ENCODE assay signal across 9 mouse cellular contexts in the genomic region with DNA sequence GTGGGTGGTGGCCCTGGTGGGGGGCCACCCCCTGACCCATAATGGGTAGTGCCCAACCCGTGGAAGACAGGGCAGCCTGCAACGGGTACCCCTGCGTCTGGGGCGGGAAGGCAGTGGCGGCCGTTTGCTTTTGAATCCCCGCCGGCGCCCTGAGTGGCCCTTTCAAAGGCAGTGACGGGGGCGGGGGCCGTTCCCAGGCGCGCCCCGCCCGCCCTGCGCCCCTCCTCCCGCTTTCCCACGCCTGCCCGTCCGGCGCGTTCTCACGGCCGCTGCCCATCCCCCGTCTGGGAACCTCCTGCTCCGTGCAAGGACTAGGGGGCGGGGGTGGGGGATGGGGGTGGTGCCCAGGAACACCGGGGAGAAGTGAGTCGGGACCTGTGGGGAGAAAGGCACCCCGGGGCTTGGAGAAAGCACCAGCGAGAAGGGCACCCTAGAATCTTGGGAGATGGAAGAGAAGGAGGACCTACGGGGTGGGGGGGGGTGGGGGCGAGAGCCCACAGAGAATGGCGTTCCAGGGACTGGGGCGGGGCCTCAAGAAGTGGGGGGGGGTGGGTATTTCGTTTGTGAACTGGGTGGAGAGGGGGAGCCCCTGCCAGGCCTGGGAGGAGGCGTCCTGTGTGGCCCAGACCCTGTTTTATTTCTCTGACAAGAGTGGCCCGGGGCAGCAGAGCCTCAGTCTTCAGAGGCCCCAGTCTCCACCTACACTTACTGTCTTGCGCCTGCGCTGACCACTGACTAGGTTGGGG. TPM values are rescaled to one million over a fixed set of nuclear protein-coding genes. Genes with fewer than 3 reads are reported as not detected.
A peak's percentile ranks its signal among the peaks of the same experiment; 100 is the strongest.
DNase-seq lines count a peak whose midpoint lies in the region; ATAC-seq and TF ChIP-seq lines count a peak whose summit lies in the region.
"Had no signal": no experiment of that assay in that cellular context is flagged by ENCODE, and none has a peak within 500 bp of the region (broad histone marks: within the 10 kb centered on the region; RNA-seq: fewer than 3 reads in every experiment).

No protein-coding gene starts in this region.

- peak overlapping the region; percentile 55 for H3K4me3 ChIP-seq in layer of hippocampus, adult 2 months
- H3K4me3 ChIP-seq in brown adipose tissue, adult 24 weeks (ENCODE audit: insufficient read depth, low read depth, low read length) = peak overlapping the region; percentile 49
- peak overlapping the region; percentile 55 for H3K4me3 ChIP-seq in heart, embryonic 11.5 days (ENCODE audit: low read depth, low read length)
- peak overlapping the region; percentile 47 for H3K4me3 ChIP-seq in kidney, postnatal 0 days (replicated peaks; ENCODE audit: low read depth, low read length)

- DNase-seq in layer of hippocampus, adult 2 months (ENCODE audit: low spot score in 2 of 2) = peak in 1 of 2 experiments; percentile 40
- DNase-seq in layer of hippocampus, postnatal 25 days (ENCODE audit: extremely low spot score in 1 of 2, low spot score in 1 of 2) = no peak
- peak; percentile 78 for DNase-seq in kidney, postnatal 0 days (ENCODE audit: low spot score)
- DNase-seq in lung, postnatal 14 days = peak; percentile 80
- peak; percentile 40 for DNase-seq in right cerebral cortex, postnatal 25 days
- DNase-seq in cerebellum, adult 9-10 months = no peak

- no peaks in the 10 kb centered on the region for H3K9me3 ChIP-seq in heart, embryonic 11.5 days (replicated peaks; ENCODE audit: control insufficient read depth, low read length)
- H3K9me3 ChIP-seq in kidney, postnatal 0 days (replicated peaks; ENCODE audit: low read length) = no peaks in the 10 kb centered on the region

- H3K27me3 ChIP-seq in heart, embryonic 11.5 days (ENCODE audit: control insufficient read depth, insufficient read depth, low read length) = no peaks in the 10 kb centered on the region
- H3K27me3 ChIP-seq in kidney, postnatal 0 days (ENCODE audit: insufficient read depth, low read length) = no peaks in the 10 kb centered on the region

- H3K4me1 ChIP-seq in brown adipose tissue, adult 24 weeks (ENCODE audit: control insufficient read depth, insufficient read depth, insufficient read length, low read length) = peaks cover 45% of the 10 kb centered on the region
- H3K4me1 ChIP-seq in heart, embryonic 11.5 days (ENCODE audit: control insufficient read depth, insufficient read depth, low read length) = peaks cover 22% of the 10 kb centered on the region
- peaks cover 31% of the 10 kb centered on the region for H3K4me1 ChIP-seq in kidney, postnatal 0 days (replicated peaks; ENCODE audit: insufficient read depth, low read length)

- peak overlapping the region; percentile 83 for H3K27ac ChIP-seq in layer of hippocampus, adult 2 months
- H3K27ac ChIP-seq in brown adipose tissue, adult 24 weeks (replicated peaks; ENCODE audit: low read depth, low read length) = peak overlapping the region; percentile 56
- H3K27ac ChIP-seq in heart, embryonic 11.5 days (ENCODE audit: low read depth, low read length) = peak overlapping the region; percentile 81
- peak overlapping the region; percentile 83 for H3K27ac ChIP-seq in kidney, postnatal 0 days

- H3K9ac ChIP-seq in heart, embryonic 11.5 days (ENCODE audit: low read depth, low read length) = peak overlapping the region; percentile 77
- H3K9ac ChIP-seq in kidney, postnatal 0 days (ENCODE audit: low read depth, low read length) = peak overlapping the region; percentile 62

- no peaks in the 10 kb centered on the region for H3K36me3 ChIP-seq in heart, embryonic 11.5 days (ENCODE audit: control insufficient read depth, insufficient read depth, low read length)
- no peaks in the 10 kb centered on the region for H3K36me3 ChIP-seq in kidney, postnatal 0 days (ENCODE audit: insufficient read depth, low read length)

- peak overlapping the region; percentile 82 for H3K4me2 ChIP-seq in heart, embryonic 11.5 days
- H3K4me2 ChIP-seq in kidney, postnatal 0 days (ENCODE audit: low read length) = peak overlapping the region; percentile 95

- under 1% methylated on average over 27 of the region's 41 CpGs for WGBS in heart, embryonic 11.5 days (ENCODE audit: insufficient replicate concordance)
- under 1% methylated on average over 39 of the region's 41 CpGs for WGBS in kidney, postnatal 0 days

- peak; percentile 76 for ATAC-seq in heart, embryonic 11.5 days (replicated peaks; ENCODE audit: insufficient number of reproducible peaks, low FRiP score, low TSS enrichment)
- peak; percentile 52 for ATAC-seq in kidney, postnatal 0 days (replicated peaks; ENCODE audit: low FRiP score, low read depth)

- no peak for TF ChIP-seq CTCF in layer of hippocampus, adult 2 months (conservative IDR thresholded peaks at IDR 0.05)
- no peak for TF ChIP-seq CTCF in kidney, postnatal 0 days (IDR thresholded peaks at IDR 0.05; ENCODE audit: low read depth)

RNA-seq across cellular contexts. Expression of a gene that starts 12.5 kb away (rescaled TPM):
- 10 to 100 TPM; 21.3 to 21.9 TPM for total RNA-seq in layer of hippocampus, adult 2 months (2021)
- total RNA-seq in layer of hippocampus, postnatal 25 days (2021) = 10 to 100 TPM; 27.5 to 35.7 TPM
- 6.4 and 7.1 TPM in 2 replicates for polyA plus RNA-seq in brown adipose tissue, adult 24 weeks (2012; ENCODE audit: insufficient read depth, insufficient read length, missing spikeins)
- polyA plus RNA-seq in heart, embryonic 11.5 days (2014; fragmentation: Nextera tagmentation; extraction: Ambion mirVana) = 4.5 and 4.8 TPM in 2 replicates
- polyA plus RNA-seq in kidney, postnatal 0 days (2015; fragmentation: Nextera tagmentation; extraction: Ambion mirVana) = 19.9 and 21.6 TPM in 2 replicates

RNA-seq across cellular contexts. Expression of a gene that starts 28.6 kb away (rescaled TPM):
- 1 to 10 TPM; 2.2 to 3.0 TPM for total RNA-seq in layer of hippocampus, adult 2 months (2021)
- total RNA-seq in layer of hippocampus, postnatal 25 days (2021) = 1 to 10 TPM; 1.5 TPM
- 1.8 and 6.0 TPM in 2 replicates for polyA plus RNA-seq in brown adipose tissue, adult 24 weeks (2012; ENCODE audit: insufficient read depth, insufficient read length, missing spikeins)
- 5.9 and 8.3 TPM in 2 replicates for polyA plus RNA-seq in heart, embryonic 11.5 days (2014; fragmentation: Nextera tagmentation; extraction: Ambion mirVana)
- polyA plus RNA-seq in kidney, postnatal 0 days (2015; fragmentation: Nextera tagmentation; extraction: Ambion mirVana) = 10.8 and 12.0 TPM in 2 replicates

RNA-seq across cellular contexts. Expression of a gene that starts 43.2 kb away (rescaled TPM):
- 10 to 100 TPM; 57.0 to 58.5 TPM for total RNA-seq in layer of hippocampus, adult 2 months (2021)
- total RNA-seq in layer of hippocampus, postnatal 25 days (2021) = 10 to 100 TPM; 55.8 to 58.9 TPM
- polyA plus RNA-seq in brown adipose tissue, adult 24 weeks (2012; ENCODE audit: insufficient read depth, insufficient read length, missing spikeins) = 15.4 and 19.0 TPM in 2 replicates
- polyA plus RNA-seq in heart, embryonic 11.5 days (2014; fragmentation: Nextera tagmentation; extraction: Ambion mirVana) = 62.9 and 69.0 TPM in 2 replicates
- polyA plus RNA-seq in kidney, postnatal 0 days (2015; fragmentation: Nextera tagmentation; extraction: Ambion mirVana) = 74.0 and 82.3 TPM in 2 replicates

RNA-seq across cellular contexts. Expression of a gene that starts 46.3 kb away (rescaled TPM):
- under 1 TPM in 1 of 2 experiments, not detected in 1; 0.33 TPM for total RNA-seq in layer of hippocampus, adult 2 months (2021)
- total RNA-seq in layer of hippocampus, postnatal 25 days (2021) = under 1 TPM in 1 of 2 experiments, not detected in 1; 0.32 TPM
- not detected in 2 replicates for polyA plus RNA-seq in brown adipose tissue, adult 24 weeks (2012; ENCODE audit: insufficient read depth, insufficient read length, missing spikeins)
- polyA plus RNA-seq in heart, embryonic 11.5 days (2014; fragmentation: Nextera tagmentation; extraction: Ambion mirVana) = not detected in 2 replicates
- polyA plus RNA-seq in kidney, postnatal 0 days (2015; fragmentation: Nextera tagmentation; extraction: Ambion mirVana) = 0.29 and 0.43 TPM in 2 replicates

RNA-seq across cellular contexts. Expression of a gene that starts 50.5 kb away (rescaled TPM):
- total RNA-seq in layer of hippocampus, adult 2 months (2021) = not detected
- total RNA-seq in layer of hippocampus, postnatal 25 days (2021) = under 1 TPM in 1 of 2 experiments, not detected in 1; 0.59 TPM
- polyA plus RNA-seq in brown adipose tissue, adult 24 weeks (2012; ENCODE audit: insufficient read depth, insufficient read length, missing spikeins) = not detected in 2 replicates
- polyA plus RNA-seq in heart, embryonic 11.5 days (2014; fragmentation: Nextera tagmentation; extraction: Ambion mirVana) = 0.44 TPM in 1 of 2 replicates, not detected in the other
- polyA plus RNA-seq in kidney, postnatal 0 days (2015; fragmentation: Nextera tagmentation; extraction: Ambion mirVana) = 0.28 and 0.62 TPM in 2 replicates
- total RNA-seq: left cerebral cortex, postnatal 25 days had no signal

Comparison
In these comparisons a context has a peak if more than half of its experiments do, and no peak if none do; other contexts are left out.
1. DNase-seq: peak in kidney, postnatal 0 days (single experiment), lung, postnatal 14 days (single experiment) and right cerebral cortex, postnatal 25 days (single experiment); none in layer of hippocampus, postnatal 25 days (0 of 2) and cerebellum, adult 9-10 months (single experiment).
2. Peak in every context shown above with its lines, with median percentiles within 50 percentile points of each other: H3K27ac ChIP-seq and H3K4me3 ChIP-seq.